Mouse (Mus musculus) embryonic facial prominence, embryonic 12.5 days (tissue): ENCODE measurements around the gene Fam221b. TPM values are rescaled to one million over a fixed set of nuclear protein-coding genes. Genes with fewer than 3 reads are reported as not detected.

Experiments used
- ATAC-seq: fragments of 200-750 bp; cut with Nextera tagmentation; 2 replicates; pipeline ENCODE4 v1.8.0; 2017; ENCODE audit not compliant: insufficient number of reproducible peaks, insufficient read depth, low FRiP score, low TSS enrichment
- H3K27ac ChIP-seq: fragments of 300-500 bp; sonication (generic); 2 replicates; pipeline ENCODE4 v1.5.1; 2016; ENCODE audit warnings: mild to moderate bottlenecking
- H3K27me3 ChIP-seq: fragments of 300-500 bp; sonication (generic); 2 replicates; pipeline ENCODE4 v1.6.1; 2016; ENCODE audit warnings: mild to moderate bottlenecking, moderate library complexity
- H3K36me3 ChIP-seq: fragments of 300-500 bp; sonication (generic); 2 replicates; pipeline ENCODE4 v1.6.1; 2016; ENCODE audit warnings: mild to moderate bottlenecking
- H3K4me1 ChIP-seq: fragments of 300-500 bp; sonication (generic); 2 replicates; pipeline ENCODE4 v1.6.1; 2016
- H3K4me2 ChIP-seq: fragments of 300-500 bp; sonication (generic); replicated peaks from 2 replicates; pipeline ENCODE4 v1.6.1; 2016; ENCODE audit warnings: mild to moderate bottlenecking, moderate library complexity
- H3K4me3 ChIP-seq: fragments of 300-500 bp; sonication (generic); 2 replicates; pipeline ENCODE4 v1.5.1; 2016; ENCODE audit warnings: mild to moderate bottlenecking
- H3K9ac ChIP-seq: fragments of 300-500 bp; sonication (generic); 2 replicates; pipeline ENCODE4 v1.6.1; 2016; ENCODE audit warnings: mild to moderate bottlenecking, moderate library complexity
- H3K9me3 ChIP-seq: fragments of 300-500 bp; sonication (generic); 2 replicates; pipeline ENCODE4 v1.6.1; 2016; ENCODE audit warnings: mild to moderate bottlenecking, moderate library complexity
- WGBS: fragments of 180-500 bp; shearing (Covaris S2); methylation state at CpG from one replicate; pipeline ENCODE4 v1.1.7; 2016; 5-methylcytosine and 5-hydroxymethylcytosine counted together
- polyA plus RNA-seq: library from polyadenylated mRNA; unstranded; fragments of >200 nt; fragmentation: Nextera tagmentation; extraction: Ambion mirVana; gene quantifications from 2 replicates; pipeline ENCODE4 v1.2.1, GENCODE M21; 2016

Fam221b gene
- polyA plus RNA-seq, 1 experiment from 2014 or later: 2.4 TPM

DNA sequence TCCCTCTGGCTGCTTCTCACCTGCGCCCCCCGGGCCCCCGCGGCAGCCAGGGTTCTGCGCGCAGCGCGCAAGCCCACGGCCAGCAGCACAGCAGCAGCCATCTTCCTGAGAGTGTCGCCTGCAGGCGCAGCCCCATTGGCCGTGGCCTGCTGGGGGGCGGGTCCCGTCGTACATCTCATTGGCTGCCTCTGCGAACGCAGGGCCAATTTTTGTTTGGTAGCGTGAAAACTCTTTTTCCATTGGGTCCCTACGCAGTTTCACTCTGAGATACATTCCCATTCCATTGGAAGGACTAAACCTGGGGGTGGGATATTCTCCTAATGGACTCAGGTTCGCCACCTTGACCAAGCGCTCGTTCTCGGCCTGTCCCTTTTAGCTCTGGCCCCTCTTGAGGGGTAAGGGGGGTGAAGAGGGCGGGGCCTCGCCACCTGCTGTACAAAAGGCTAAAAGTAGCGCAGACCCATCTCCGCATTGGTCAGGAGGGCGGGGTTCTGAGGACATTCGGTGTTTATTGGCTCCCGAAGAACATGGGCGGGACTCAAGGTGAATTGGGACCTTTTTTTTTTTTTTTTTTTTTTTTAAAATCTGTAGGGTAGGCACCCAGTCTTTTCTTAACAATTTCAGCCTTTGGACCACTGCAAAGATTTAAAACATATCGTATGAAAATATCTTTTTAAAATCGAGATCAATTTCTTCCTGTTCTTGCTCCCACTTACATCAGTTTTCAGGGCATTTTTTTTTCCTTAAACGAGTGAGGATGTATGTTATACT, 12.4 kb downstream of the Fam221b start, which contains the start of gene Hint2:
Gene Hint2, minus strand, starts transcription at position 128 of the 771 bp plus-strand sequence.
- peak; percentile 95 for ATAC-seq
- peak within 1 kb of the TSS; percentile 62 for H3K4me3 ChIP-seq
- H3K9me3 ChIP-seq: no peaks in the 10 kb centered on the region
- H3K36me3 ChIP-seq: no peaks in the 10 kb centered on the region
- 0 out of 2 replicates have a peak, but pooled peaks cover 5% of the 10 kb centered on the region for H3K27me3 ChIP-seq
- WGBS: under 1% methylated on average over 34 of the region's 34 CpGs
- H3K9ac ChIP-seq: peak within 1 kb of the TSS; percentile 75
- H3K4me2 ChIP-seq: peak within 1 kb of the TSS; percentile 81
- peak within 1 kb of the TSS; percentile 82 for H3K27ac ChIP-seq
- peaks cover 19% of the 10 kb centered on the region for H3K4me1 ChIP-seq

DNA sequence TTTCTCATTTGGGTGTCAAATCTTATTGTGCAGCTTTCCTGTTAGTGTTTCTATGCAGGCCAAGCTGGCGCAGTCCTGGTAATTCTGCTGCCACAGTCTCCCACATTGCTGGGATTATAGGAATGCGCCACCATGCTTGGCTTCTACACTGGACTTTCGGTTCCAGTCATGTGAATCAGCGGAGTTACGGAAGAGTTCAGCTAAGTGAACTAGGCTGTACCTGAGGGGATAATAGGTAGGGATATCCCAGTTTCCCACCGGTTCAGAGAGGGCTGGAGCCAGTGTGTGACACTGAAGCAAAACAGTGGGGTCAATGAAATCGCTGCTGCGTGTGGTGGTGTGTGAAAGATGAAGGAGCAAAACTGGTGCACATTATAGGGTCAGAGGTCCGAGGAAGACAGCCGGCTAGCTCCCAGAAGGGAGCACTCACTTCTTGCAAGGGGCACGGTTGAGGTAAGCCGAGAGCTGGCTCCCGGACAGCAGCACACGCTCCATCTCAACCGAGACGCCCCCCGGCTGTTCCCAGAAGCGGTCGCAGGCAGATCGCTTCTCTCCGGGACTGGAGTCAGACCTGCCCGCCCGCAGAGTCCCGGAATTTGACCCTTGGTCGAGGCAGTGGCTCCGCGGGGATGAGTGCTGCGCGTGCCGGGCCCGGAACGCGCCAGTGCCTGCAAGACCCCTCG, 13.1 kb downstream of the Fam221b start:
- peak overlapping the region; percentile 82 for H3K27ac ChIP-seq
- H3K4me3 ChIP-seq: peak overlapping the region; percentile 62

DNA sequence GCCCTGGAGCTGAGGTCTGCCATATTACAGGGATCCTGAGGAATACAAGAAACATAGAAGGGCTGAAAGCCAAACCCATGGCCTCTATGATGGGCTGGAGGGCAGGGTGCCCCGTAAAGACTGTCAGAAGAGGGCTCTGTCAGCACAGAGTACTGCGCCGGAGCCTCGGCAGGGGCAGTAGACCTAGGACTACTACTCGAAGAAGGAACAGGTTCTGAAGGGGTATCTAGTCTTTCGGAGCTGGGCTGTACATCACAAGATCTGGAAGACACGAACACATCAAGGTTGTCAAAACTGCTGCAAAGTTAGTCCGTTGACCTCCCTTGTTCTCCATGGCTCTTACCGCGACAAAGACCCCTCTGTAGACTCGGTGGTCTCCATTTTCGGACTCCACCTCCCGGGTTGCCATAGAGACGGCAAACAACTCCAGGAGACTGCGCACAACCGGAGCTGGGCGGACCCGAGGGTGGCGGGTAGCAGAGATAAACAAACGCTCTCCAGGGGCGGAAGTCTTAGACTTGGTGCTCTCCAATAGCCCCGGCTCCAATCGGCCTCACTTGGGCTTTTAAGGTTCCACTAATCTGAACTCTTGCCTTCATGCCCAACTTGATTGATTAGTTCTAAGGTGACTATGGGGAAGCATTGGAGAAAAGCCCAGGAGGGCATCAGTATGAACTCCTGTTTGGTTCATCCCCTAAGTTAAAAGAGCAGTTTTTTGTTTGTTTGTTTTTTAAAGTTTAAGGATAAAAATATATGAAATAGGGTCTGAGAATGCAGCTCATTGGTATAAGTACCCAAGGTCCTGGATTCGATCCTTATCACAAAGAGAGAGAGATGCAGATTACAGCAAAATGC, 15.6 kb downstream of the Fam221b start, which contains the start of gene Spag8:
Gene Spag8, minus strand, starts transcription at position 434 of the 855 bp plus-strand sequence.
- Histone ChIP-seq H3K4me2 (peak within 1 kb of the TSS; percentile 45), H3K27me3 (no peaks in the 10 kb centered on the region), H3K36me3 (peaks cover 14% of the 10 kb centered on the region), H3K4me1 (peaks cover 19% of the 10 kb centered on the region), H3K9me3 (peaks cover 7% of the 10 kb centered on the region), H3K4me3 (peak within 1 kb of the TSS; percentile 26), H3K27ac (no peak within 1 kb of the TSS), H3K9ac (no peak within 1 kb of the TSS)
- 12% methylated on average over 24 of the region's 24 CpGs for WGBS
- ATAC-seq: no peak

More for the DNA sequence above, 13.1 kb downstream of the Fam221b start:
- H3K36me3 ChIP-seq: no peaks in the 10 kb centered on the region
- peak overlapping the region; percentile 75 for H3K9ac ChIP-seq
- no peaks in the 10 kb centered on the region for H3K27me3 ChIP-seq
- WGBS: 5% methylated on average over 34 of the region's 34 CpGs
- H3K9me3 ChIP-seq: no peaks in the 10 kb centered on the region
- ATAC-seq: no peak
- H3K4me1 ChIP-seq: peaks cover 19% of the 10 kb centered on the region
- peak overlapping the region; percentile 81 for H3K4me2 ChIP-seq

DNA sequence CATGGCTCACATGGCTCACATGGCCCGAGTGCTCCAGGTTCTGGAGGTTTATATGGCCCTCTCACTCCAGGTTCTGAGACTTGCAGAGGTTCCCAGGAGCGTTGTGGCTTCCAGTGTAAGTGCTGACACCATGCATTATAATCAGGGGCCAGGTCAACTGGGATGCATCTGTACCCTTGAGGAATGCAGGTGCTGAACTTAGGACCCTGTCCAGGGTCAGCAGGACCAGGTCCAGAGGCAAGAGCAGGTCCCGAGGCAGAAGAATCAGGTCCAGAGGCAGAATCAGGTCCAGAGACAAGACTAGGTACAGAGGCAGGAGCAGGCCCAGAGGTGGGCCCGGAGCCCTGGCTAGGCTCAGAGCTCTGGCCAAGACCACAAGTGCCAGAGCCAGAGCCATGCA, 16.2 kb downstream of the Fam221b start:
- peak overlapping the region; percentile 45 for H3K4me2 ChIP-seq
- peaks cover 19% of the 10 kb centered on the region for H3K4me1 ChIP-seq
- ATAC-seq: no peak
- peaks cover 7% of the 10 kb centered on the region for H3K9me3 ChIP-seq
- WGBS: 92% methylated on average over 4 of the region's 4 CpGs
- peak overlapping the region; percentile 26; the same call in 1 of the 2 replicates for H3K4me3 ChIP-seq
- no peak overlapping the region for H3K9ac ChIP-seq
- no peaks in the 10 kb centered on the region for H3K27me3 ChIP-seq
- peaks cover 17% of the 10 kb centered on the region for H3K36me3 ChIP-seq
- H3K27ac ChIP-seq: no peak overlapping the region

DNA sequence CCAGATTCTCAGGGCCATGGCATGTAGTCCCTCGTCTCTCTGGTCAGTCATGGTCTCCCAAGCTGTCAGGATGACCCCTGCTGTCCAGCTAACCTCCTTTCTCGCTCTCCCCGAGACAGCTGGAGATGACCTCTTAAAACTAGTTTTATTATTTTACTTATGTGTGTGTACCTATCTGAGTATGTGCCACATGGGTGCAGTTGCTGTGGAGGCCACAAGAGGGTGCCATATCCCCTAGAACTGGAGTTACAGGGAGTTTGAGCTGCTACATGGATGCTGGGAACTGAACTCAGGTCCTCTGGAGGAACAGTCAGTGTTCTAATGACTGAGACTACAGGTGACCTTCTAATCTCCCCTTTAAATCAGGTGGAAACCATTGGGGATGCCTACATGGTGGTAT, 19.2 kb downstream of the Fam221b start:
- H3K9me3 ChIP-seq: peaks cover 7% of the 10 kb centered on the region
- H3K9ac ChIP-seq: no peak overlapping the region
- no peaks in the 10 kb centered on the region for H3K27me3 ChIP-seq
- H3K4me2 ChIP-seq: no peak overlapping the region
- H3K27ac ChIP-seq: no peak overlapping the region
- WGBS: 87% methylated on average over 3 of the region's 3 CpGs
- peaks cover 27% of the 10 kb centered on the region for H3K36me3 ChIP-seq
- no peak for ATAC-seq
- H3K4me3 ChIP-seq: no peak overlapping the region
- peaks cover 5% of the 10 kb centered on the region; the same call in 1 of the 2 replicates for H3K4me1 ChIP-seq

DNA sequence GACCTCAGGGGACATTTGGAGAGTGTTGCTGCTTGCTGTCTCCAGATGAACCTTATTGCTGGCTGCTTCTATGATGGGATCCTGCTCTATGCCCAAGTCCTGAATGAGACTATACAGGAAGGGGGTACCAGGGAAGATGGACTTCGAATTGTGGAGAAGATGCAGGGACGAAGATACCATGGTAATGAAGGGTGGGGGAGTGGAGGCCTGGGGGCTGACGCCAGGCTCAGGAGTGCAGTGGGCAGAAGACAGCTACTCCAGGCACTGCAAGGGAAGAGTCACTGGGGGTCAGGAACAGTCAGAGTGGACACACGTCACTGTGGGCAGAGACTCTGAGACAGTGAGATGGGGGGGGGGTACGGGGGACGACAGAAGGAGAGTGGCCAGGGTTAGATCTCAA, 28.5 kb downstream of the Fam221b start:
- Histone ChIP-seq H3K9me3 (no peaks in the 10 kb centered on the region), H3K27me3 (no peaks in the 10 kb centered on the region), H3K27ac (no peak overlapping the region), H3K4me3 (no peak overlapping the region), H3K9ac (no peak overlapping the region), H3K4me1 (no peaks in the 10 kb centered on the region), H3K4me2 (no peak overlapping the region), H3K36me3 (peaks cover 17% of the 10 kb centered on the region; the same call in 1 of the 2 replicates)
- WGBS: 87% methylated on average over 6 of the region's 6 CpGs
- ATAC-seq: no peak

DNA sequence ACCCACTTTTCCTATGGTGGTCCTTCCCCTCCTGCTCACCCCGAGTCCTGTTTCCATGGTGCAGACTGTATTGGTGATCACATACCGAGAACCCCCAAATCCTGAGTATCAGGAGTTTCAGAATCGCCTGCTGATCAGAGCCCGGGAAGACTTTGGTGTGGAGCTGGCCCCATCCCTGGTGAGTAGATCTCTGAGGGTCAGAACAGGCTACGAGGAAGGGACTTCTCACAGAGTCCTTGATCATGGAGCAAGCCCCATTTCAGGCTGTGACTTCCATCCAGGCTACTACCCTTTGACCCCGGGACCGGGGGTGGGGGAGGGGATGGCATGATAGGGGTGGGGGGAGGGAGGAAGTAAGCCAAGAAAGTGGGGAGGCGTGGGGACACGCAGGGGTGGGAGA, 28.9 kb downstream of the Fam221b start:
- H3K4me2 ChIP-seq: no peak overlapping the region
- ATAC-seq: no peak
- H3K27me3 ChIP-seq: no peaks in the 10 kb centered on the region
- no peak overlapping the region for H3K4me3 ChIP-seq
- no peaks in the 10 kb centered on the region for H3K9me3 ChIP-seq
- 63% methylated on average over 9 of the region's 9 CpGs for WGBS
- peaks cover 17% of the 10 kb centered on the region; the same call in 1 of the 2 replicates for H3K36me3 ChIP-seq
- H3K4me1 ChIP-seq: no peaks in the 10 kb centered on the region
- H3K9ac ChIP-seq: no peak overlapping the region
- no peak overlapping the region for H3K27ac ChIP-seq

DNA sequence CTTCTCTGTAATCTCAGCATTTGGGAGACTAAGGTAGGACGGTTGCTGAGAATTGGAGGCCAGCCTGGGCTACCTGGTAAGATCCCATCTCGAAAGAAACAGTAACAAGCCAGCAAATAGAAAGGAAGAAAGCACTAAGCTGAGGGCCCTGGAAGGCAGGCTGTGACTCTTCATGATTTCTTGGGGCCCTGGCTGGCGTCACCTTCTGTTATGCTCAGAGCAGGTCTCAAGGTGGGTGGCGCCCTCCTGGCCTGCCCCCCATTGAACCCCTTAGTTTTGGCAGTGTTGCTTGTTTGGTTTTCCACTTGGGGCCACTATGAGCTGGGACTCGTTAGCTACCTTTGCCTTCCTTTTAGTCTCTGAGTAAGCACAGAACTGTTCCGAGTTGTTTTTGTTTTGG, 32.2 kb downstream of the Fam221b start:
- Histone ChIP-seq H3K4me3 (no peak overlapping the region), H3K4me1 (peaks cover 18% of the 10 kb centered on the region), H3K27ac (no peak overlapping the region), H3K4me2 (no peak overlapping the region), H3K9ac (no peak overlapping the region), H3K36me3 (peaks cover 7% of the 10 kb centered on the region; the same call in 1 of the 2 replicates), H3K27me3 (peaks cover 5% of the 10 kb centered on the region; the same call in 1 of the 2 replicates), H3K9me3 (no peaks in the 10 kb centered on the region)
- WGBS: 72% methylated on average over 6 of the region's 6 CpGs
- no peak for ATAC-seq

DNA sequence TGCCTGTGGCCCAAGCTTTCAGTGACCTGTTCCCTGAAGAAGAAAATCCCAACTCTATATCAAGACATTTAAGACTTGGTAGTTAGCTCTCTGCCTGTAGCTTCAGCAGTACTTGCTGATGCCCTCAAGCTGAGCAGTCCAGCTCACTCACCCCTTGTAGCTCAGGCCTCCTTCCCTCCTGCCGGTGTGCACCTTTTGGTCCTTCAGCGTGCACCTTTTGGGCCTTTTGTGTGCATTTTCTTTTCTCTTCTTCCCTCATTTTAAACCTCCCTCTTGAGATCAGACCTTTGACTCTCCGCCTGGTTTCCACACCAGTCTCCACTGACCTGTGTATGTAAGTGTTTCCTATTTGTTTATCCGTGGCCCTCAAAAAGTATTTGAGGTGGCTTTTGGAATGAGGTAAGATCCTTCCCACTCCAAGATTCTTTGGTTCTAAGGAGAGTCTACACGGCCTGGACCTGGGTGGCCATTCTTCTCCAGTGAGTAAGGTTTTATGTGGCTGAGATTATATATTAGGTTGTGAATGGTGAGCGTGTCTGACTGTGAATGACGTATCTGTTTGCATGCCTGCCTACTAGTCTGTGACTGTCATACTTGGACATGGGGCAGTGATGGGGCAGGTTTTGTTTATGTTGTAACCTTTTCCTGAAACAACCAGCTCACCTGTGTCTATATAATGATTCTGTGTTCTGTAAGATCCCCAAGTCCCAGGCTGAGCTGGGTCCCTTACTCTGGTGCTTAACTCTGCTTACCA, 34.1 kb downstream of the Fam221b start:
- H3K27me3 ChIP-seq: peaks cover 5% of the 10 kb centered on the region; the same call in 1 of the 2 replicates
- H3K4me1 ChIP-seq: peaks cover 28% of the 10 kb centered on the region
- H3K36me3 ChIP-seq: no peaks in the 10 kb centered on the region
- WGBS: 83% methylated on average over 7 of the region's 7 CpGs
- ATAC-seq: no peak
- H3K9me3 ChIP-seq: no peaks in the 10 kb centered on the region
- H3K4me3 ChIP-seq: no peak overlapping the region
- H3K4me2 ChIP-seq: no peak overlapping the region; the same call in 1 of the 2 replicates
- H3K9ac ChIP-seq: no peak overlapping the region
- no peak overlapping the region for H3K27ac ChIP-seq

DNA sequence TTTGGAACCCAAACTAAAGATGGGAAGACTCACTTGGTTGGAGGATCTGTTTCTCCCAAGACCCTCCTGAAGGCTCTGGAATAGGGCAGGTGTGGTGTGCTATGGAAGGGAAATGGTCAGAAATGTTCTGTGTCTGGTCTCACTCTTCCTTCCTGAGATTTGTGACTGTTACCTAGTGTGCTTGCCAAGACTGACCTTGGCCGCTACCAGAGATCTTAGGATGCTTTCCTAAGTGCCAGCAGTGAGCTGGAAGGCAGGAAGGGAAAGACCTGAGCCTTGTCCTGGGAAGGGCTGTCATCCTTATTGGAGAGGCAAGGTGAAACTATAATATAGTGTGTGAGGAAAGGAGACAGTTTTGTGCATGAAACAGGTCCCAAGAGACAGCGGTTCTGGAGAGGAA, 35.2 kb downstream of the Fam221b start:
- H3K27me3 ChIP-seq: peaks cover 5% of the 10 kb centered on the region; the same call in 1 of the 2 replicates
- no peaks in the 10 kb centered on the region for H3K9me3 ChIP-seq
- 92% methylated on average over 2 of the region's 2 CpGs for WGBS
- no peak overlapping the region for H3K9ac ChIP-seq
- 0 out of 2 replicates have a peak overlapping the region, but pooled peaks have one; percentile 85 for H3K4me2 ChIP-seq
- ATAC-seq: no peak
- H3K4me3 ChIP-seq: no peak overlapping the region
- peaks cover 29% of the 10 kb centered on the region for H3K4me1 ChIP-seq
- no peak overlapping the region for H3K27ac ChIP-seq
- H3K36me3 ChIP-seq: no peaks in the 10 kb centered on the region
